Mouse (Mus musculus) ES-E14 (cell line): ENCODE measurements around the gene Tsr1. TPM values are rescaled to one million over a fixed set of nuclear protein-coding genes. Genes with fewer than 3 reads are reported as not detected.

Source experiments
- DNase-seq: peaks from one replicate; pipeline ENCODE4 v3.0.0-alpha.2; 2013; ENCODE audit warnings: low read depth, low spot score
- H3K27ac ChIP-seq: 2 replicates; pipeline ENCODE4 v1.5.1; 2012; ENCODE audit warnings: low read depth, mild to moderate bottlenecking, low read length, moderate library complexity, mixed read lengths; ENCODE audit not compliant: poor library complexity, insufficient read depth, severe bottlenecking
- H3K36me3 ChIP-seq: 2 replicates; pipeline ENCODE4 v1.6.1; 2012; ENCODE audit warnings: mild to moderate bottlenecking, low read length, moderate library complexity, mixed read lengths; ENCODE audit not compliant: control insufficient read depth, poor library complexity, insufficient read depth, severe bottlenecking
- H3K4me1 ChIP-seq, 2 experiments: fragments of 150-350 bp in 1 of 2; sonication (generic) in 1 of 2; 2 replicates each; pipeline ENCODE4 v1.6.1; 2012; ENCODE audit warnings: low read length in 2 of 2, mild to moderate bottlenecking in 1 of 2, mixed read lengths in 1 of 2; ENCODE audit not compliant: control insufficient read depth in 2 of 2, insufficient read depth in 2 of 2, poor library complexity in 1 of 2
- H3K4me3 ChIP-seq, 2 experiments: fragments of 150-350 bp in 1 of 2; sonication (generic) in 1 of 2; 2 replicates each; pipeline ENCODE4 v1.5.1; 2012; ENCODE audit warnings: low read length in 2 of 2, low read depth in 1 of 2, mild to moderate bottlenecking in 1 of 2, mixed read lengths in 1 of 2; ENCODE audit not compliant: insufficient read depth in 1 of 2, poor library complexity in 1 of 2, severe bottlenecking in 1 of 2
- H3K9ac ChIP-seq: 2 replicates; pipeline ENCODE4 v1.6.1; 2012; ENCODE audit warnings: low read depth, mild to moderate bottlenecking, low read length, mixed read lengths; ENCODE audit not compliant: poor library complexity, insufficient read depth, severe bottlenecking
- H3K9me3 ChIP-seq: fragments of 150-350 bp; sonication (generic); 2 replicates; pipeline ENCODE4 v1.6.1; 2012; ENCODE audit warnings: low read depth, mild to moderate bottlenecking, low read length; ENCODE audit not compliant: control insufficient read depth, insufficient read depth
- CHD2 ChIP-seq: IDR thresholded peaks from 2 replicates; pipeline ENCODE4 v1.6.1; 2014; ENCODE audit warnings: mild to moderate bottlenecking, low read depth, low read length, inconsistent platforms
- HCFC1 ChIP-seq: IDR thresholded peaks from 2 replicates; pipeline ENCODE4 v1.6.1; 2012; ENCODE audit warnings: low read length, inconsistent platforms, borderline replicate concordance; ENCODE audit not compliant: insufficient read depth
- MAFK ChIP-seq: IDR thresholded peaks from 2 replicates; pipeline ENCODE4 v1.6.1; 2014; ENCODE audit warnings: mild to moderate bottlenecking, low read depth, low read length, inconsistent platforms; ENCODE audit not compliant: insufficient read depth
- ZC3H11A ChIP-seq: IDR thresholded peaks from 2 replicates; pipeline ENCODE4 v1.6.1; 2012; ENCODE audit warnings: low read depth, mild to moderate bottlenecking, inconsistent platforms, low read length, borderline replicate concordance
- ZNF384 ChIP-seq: IDR thresholded peaks from 2 replicates; pipeline ENCODE4 v1.6.1; 2012; ENCODE audit warnings: low read depth, low read length, inconsistent platforms
- in situ Hi-C, 2 experiments: fragments of 600-800 bp; cut with MboI; formaldehyde crosslinking; loops; one replicate each; pipeline ENCODE4 v1.15.1; 2025; ENCODE audit warnings: low sequenced_read_pairs in 2 of 2, inconsistent platforms in 1 of 2; ENCODE audit not compliant: unreplicated experiment in 2 of 2
- total RNA-seq: library from RNA; depleted of rRNA; stranded (reverse); fragments of 300-350 nt; gene quantifications from 2 replicates; pipeline ENCODE4 v1.2.3, GENCODE M21; 2012

Tsr1 gene
- total RNA-seq, 1 experiment: 125 TPM

- in situ Hi-C loops: loop anchor here in 1 of 2 experiments (10.0 kb wide), 1 partner anchor 593 kb away; no protein-coding TSS in a partner anchor
- Histone ChIP-seq H3K27ac (no peak overlapping the region), H3K4me1 (peaks cover 0 to 11% of the 10 kb centered on the region in 2 experiments; a peak in 2 of 4 replicates), H3K9me3 (no peaks in the 10 kb centered on the region), H3K9ac (no peak overlapping the region), H3K4me3 (no peak overlapping the region), H3K36me3 (peaks cover 68% of the 10 kb centered on the region)
- no peak for DNase-seq
- no peak for TF ChIP-seq HCFC1
- no peak for TF ChIP-seq ZC3H11A
- TF ChIP-seq MAFK: no peak
- TF ChIP-seq ZNF384: no peak
Observed at GRCm38 (mm10) chr11:74901555-74901954, 3.7 kb downstream of the Tsr1 start.

GRCm38 (mm10) chr11:74902416-74902815 is 4.5 kb downstream of the Tsr1 start:
- Histone ChIP-seq H3K9ac (no peak overlapping the region), H3K4me1 (peaks cover 0 to 11% of the 10 kb centered on the region in 2 experiments; a peak in 2 of 4 replicates), H3K4me3 (no peak overlapping the region), H3K36me3 (peaks cover 76% of the 10 kb centered on the region), H3K9me3 (no peaks in the 10 kb centered on the region), H3K27ac (no peak overlapping the region)
- no peak for DNase-seq
- no peak for TF ChIP-seq HCFC1
- TF ChIP-seq ZC3H11A: no peak
- no peak for TF ChIP-seq MAFK
- no peak for TF ChIP-seq CHD2
- TF ChIP-seq ZNF384: no peak
- in situ Hi-C loops: loop anchor here in 1 of 2 experiments (10.0 kb wide), 1 partner anchor 592 kb away; no protein-coding TSS in a partner anchor

- Histone ChIP-seq H3K36me3 (peaks cover 63% of the 10 kb centered on the region), H3K9me3 (no peaks in the 10 kb centered on the region), H3K27ac (no peak overlapping the region), H3K4me1 (no peaks in the 10 kb centered on the region), H3K4me3 (no peak overlapping the region), H3K9ac (no peak overlapping the region)
- no peak for TF ChIP-seq MAFK
- TF ChIP-seq HCFC1: no peak
- TF ChIP-seq ZNF384: no peak
- no peak for TF ChIP-seq CHD2
- TF ChIP-seq ZC3H11A: no peak
- DNase-seq: no peak
- in situ Hi-C loops: loop anchor here in 1 of 2 experiments (10.0 kb wide), 1 partner anchor 587 kb away; no protein-coding TSS in a partner anchor
Observed at GRCm38 (mm10) chr11:74907850-74908249, 10.0 kb downstream of the Tsr1 start.

- Histone ChIP-seq H3K27ac (no peak overlapping the region), H3K9me3 (no peaks in the 10 kb centered on the region), H3K4me3 (no peak overlapping the region), H3K4me1 (no peaks in the 10 kb centered on the region), H3K36me3 (peaks cover 55% of the 10 kb centered on the region), H3K9ac (no peak overlapping the region)
- in situ Hi-C loops: loop anchor here in 1 of 2 experiments (10.0 kb wide), 1 partner anchor 586 kb away; no protein-coding TSS in a partner anchor
- no peak for TF ChIP-seq HCFC1
- TF ChIP-seq CHD2: no peak
- 0 out of 2 replicates have a peak, but pooled peaks have one; percentile 15 for TF ChIP-seq MAFK
- no peak for TF ChIP-seq ZC3H11A
- no peak for TF ChIP-seq ZNF384
- DNase-seq: no peak
Observed at GRCm38 (mm10) chr11:74908618-74909399, 10.9 kb downstream of the Tsr1 start.
